Mouse (Mus musculus) layer of hippocampus, adult 8-10 months (tissue): Measurements from ENCODE around the gene Rps27rt. TPM values are rescaled to one million over a fixed set of nuclear protein-coding genes. Genes with fewer than 3 reads are reported as not detected.
"Not testable (repeated sequence)": the region's sequence is repeated elsewhere in the genome, so short reads cannot be mapped to it uniquely, and the experiment has no call there.

Source experiments
- DNase-seq, 2 experiments: peaks; one replicate each; pipeline ENCODE4 v3.0.0; 2022; ENCODE audit warnings: low spot score in 2 of 2
- total RNA-seq, 4 experiments: library from RNA; stranded (reverse); gene quantifications; 2 replicates each; pipeline ENCODE4 v1.2.4; 2022

The Rps27rt gene
- 10 to 100 TPM; 12.1 to 53.7 (median 21.9) TPM for total RNA-seq

DNA sequence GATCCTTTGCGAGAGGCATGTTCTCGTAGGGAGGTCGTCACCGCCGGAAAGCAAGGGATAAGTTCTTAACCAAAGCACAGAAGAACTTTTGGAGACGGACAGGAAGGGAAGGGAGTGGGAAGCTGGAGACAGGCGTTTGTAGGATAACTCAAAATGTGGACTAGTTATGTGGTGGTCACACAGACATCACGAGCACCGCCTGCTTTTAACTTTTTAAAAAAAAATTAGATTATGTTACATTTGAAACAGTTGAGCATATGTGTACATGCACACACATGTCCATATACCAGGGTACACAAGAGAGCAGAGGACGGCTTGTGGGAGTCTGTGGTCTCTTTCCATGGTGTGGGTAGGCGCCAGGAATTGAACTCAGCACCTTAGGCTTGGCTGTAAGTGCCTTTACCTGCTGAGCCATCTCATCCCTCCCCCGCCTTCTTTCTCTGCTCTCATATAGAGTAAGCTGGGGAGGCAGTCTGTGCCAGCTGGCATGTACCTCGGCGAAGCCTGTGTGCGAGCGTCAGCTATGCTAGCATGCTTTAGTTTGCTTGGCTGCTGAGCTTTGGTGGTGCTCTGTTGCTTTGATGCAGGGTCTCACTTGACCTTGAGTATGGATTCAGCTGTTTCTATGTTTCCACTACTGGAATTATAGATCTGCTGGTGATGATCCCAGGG is at the start of gene Rps27rt:
Gene Rps27rt (minus strand): TSS at position 51 of the 672 bp plus-strand sequence.
- no peak for DNase-seq

DNA sequence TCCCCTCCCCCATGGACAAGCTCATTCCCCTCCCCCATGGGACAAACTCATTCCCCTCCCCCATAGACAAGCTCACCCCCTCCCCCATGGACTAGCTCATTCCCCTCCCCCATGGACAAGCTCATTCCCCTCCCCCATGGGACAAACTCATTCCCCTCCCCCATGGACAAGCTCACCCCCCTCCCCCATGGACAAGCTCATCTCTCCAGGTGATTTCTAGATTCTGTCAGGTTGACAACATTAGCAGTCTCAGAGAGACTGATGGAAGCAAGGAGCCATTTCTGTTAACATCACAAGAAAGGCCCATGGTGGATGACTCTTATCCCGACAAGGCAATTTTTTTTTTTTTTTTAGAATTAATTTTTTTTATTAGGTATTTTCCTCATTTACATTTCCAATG is 48.5 kb upstream of the Rps27rt start:
- DNase-seq = not testable (repeated sequence)

DNA sequence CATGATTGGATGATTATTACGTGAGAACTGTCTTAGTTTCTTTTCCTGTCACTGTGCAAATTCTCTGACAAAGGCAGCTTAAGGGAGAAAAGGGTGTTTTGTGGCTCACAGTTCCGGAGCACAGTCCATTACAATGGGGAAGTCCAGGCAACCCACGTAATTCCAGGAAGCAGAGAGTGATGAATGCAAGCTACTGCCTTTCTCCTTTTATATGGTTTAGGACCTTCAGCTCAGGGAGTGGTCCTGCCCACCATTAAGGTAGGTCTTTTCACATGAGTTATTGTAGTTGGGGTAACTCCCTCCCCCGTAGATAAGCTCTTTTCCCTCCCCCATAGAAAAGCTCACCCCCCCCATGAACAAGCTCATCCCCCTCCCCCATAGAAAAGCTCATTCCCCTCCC is 48.0 kb upstream of the Rps27rt start:
- DNase-seq = no peak

DNA sequence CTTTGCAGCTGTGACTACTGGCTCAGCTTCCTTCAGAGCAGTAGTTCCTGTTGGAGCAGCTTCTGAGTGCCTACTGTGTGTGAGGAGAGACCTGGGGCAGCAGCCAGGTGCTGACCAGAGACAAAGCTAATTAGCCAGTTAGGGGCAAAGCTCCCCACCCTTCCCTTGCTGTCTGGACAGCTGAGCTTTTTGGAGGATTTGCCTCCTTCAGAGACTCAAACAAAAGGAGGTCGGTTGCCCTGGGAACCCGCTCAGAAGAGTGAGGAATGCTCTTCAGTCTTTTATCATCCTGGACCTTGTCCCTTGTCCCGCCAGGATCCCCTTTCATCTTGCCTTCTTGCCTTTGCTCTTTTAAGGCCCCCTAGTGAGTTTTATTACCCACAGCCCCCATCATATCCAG is 46.8 kb upstream of the Rps27rt start:
- no peak for DNase-seq

DNA sequence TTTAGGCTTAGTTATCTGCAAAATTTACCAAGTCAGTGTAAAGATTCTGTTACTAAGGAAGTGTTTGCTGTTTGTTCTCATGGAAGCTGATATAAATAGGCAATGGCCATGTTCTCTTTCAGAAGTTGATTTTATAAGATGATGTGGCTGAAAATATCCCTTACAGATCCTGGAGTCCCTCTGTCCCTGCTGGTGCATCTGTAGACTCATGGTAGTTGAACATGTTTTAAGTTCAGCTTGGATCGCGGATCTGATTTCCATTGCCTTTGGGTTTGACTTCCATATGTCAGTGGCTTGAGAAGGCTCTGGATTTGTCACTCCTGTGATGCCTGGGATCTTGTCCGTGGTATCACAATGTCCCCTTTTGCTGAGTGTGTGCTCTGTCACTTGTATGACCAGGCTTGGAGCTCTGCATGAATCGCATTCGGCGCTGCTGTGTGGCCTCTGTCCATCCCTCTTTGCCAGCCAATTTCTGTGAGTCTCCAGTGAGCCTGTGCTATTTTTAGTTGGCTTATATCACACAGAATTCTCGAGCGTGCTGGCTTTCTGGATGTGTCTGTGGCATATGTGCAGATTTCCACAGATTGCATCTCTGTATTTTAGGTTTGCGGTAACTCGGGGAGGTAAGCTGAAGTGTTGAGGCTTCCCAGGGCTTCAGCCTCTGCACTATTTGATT is 41.3 kb upstream of the Rps27rt start:
- peak; percentile 40 to 55 for DNase-seq

DNA sequence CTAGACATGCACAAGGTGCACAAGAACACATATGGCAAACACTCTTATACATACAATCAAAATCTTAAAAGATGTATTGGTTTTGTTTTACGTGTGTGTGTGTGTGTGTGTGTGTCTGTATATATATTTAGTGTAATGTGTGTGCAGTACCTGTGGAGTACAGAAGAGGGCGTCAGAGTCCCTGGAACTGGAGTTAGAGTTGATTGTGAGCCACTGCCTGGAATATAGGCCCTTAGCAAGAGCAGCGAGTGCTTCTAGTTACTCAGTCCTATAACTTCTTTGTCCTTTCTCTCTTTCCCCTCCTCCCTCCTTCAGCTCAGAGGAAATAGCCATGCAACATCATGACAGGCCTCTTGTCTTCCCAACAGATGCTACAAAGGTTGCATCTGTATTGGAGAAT is 40.6 kb upstream of the Rps27rt start:
- no peak for DNase-seq

DNA sequence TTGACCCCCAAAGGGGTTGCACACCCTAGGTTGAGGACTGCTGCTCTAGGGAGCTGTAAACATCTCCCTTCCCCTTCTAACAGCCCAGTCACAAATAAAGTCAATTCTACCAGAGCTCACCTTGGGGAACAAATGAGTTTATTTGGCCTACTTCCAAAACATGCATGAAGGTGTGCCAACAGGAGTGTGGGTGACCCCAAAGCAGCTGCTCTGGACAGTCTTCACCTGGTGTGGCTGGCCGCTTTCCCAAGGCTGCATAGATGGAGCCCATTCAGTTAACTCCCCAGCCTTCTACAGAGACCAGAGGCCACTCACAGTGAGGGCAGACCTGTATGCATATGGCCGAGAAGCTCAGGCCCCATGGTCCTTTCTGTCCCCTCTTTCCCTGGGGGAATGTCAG is 38.9 kb upstream of the Rps27rt start:
- no peak for DNase-seq

DNA sequence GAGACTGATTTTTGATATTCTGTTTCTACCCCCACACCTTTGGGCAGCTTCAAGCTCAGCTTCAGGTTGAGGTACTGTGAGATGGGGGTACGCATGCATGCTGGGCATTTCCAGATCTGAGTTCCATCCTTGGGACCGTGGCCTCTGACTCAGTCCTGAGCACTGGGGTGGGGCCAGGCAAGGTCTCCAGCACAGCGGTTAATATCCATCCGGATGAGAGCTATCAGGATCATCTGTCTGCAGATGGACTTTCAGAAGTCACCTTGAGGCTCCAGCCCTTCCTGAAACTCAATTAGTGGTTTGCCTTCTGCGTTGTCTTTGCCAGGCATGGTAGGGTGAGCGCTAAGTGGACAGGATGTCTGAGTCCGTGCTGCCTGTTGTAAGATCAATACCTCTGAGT is 37.6 kb upstream of the Rps27rt start:
- DNase-seq = no peak

DNA sequence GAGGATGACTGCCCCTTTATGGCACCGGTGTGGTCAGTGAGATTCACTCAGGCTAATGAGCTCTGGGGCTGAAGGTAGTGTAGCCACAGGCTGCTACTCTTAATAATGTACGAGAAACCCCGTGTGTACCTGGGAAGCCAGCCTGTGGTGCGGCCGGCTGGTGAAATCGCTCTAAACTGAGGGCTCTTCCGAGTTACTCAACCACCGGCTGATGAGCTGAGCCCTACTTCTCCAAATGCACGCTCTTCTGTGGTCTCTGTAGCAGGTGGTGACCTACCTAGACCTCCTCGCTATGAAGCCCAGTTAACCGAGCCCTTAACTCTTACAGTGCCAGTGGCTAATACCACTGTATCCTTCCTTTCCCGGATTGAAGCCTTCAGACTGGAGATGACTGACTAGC is 29.8 kb upstream of the Rps27rt start:
- no peak for DNase-seq

DNA sequence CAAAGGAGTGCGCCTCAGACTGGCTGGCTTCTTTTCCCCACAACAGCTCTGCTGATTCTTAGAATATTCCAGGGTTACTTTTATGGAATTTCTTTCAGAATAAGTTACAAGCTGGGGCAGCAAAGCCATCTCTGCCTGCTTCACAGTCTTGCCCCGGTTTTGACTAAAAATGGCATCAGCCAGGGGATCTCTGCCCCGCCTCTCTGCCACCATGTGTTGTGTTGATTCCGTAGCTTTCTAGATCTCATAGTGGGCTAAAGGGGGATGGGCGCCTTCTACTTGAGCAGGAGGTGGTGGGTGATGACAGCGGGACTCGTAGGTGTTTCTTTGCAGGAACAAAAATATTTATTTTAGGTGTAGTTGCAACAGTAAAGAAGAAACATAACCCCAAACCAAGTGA is 25.7 kb upstream of the Rps27rt start:
- no peak for DNase-seq

DNA sequence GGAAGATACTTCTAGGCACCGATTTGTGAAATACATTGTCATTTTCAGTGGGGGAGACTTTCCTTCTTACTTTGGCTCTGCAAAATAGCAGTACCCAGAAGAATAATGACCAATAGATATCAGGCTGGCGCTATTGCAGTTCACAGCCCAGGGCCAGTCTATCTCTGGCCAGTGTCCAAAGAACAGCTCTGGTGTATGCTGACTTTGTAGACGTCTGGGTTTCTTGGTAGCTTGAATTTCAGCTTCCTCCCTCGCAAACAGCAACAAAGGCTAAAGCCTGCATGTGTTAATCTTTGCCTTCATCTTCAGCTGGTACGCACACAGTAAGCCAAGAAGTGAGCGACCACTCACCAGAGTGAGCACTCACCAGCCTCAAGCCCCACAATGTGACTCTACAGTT is 25.2 kb upstream of the Rps27rt start:
- no peak for DNase-seq

DNA sequence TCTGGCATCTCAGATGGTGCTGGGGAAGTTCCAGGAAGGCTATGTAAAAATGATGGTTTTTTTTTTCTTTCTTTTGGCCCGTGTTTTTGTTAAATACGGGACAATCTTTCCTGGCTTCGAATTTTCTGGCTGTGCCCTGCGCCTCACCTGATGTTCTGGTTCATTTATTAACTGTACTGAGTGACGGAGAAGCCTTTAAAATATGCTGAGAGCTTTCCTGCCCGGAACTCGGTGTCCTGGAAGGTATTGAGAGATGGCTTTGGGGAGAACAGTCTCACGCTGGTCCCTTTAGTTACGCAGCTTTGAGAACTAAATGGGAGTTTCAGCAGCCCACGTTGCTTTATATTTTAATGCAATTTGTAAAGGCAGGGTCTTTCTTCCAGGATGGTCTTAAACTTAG is 22.9 kb upstream of the Rps27rt start:
- no peak for DNase-seq

DNA sequence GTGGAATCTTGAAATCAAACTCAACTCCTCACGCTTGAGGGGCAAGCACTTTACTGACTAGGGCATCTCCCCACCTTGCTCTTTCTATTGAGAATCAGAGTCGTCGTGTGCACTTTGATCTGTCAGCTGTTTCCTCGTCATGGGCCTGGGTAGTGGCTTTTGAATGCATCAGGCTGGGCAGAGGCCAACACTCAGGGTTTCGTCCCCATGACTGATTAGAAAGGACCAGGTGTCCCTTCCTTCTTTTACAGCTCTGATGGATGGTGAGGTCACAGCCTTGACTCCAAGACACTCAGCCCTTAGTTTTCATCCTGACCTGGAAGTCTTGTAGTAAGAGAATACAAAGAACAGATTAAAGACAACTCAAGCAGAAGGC is 17.2 kb upstream of the Rps27rt start:
- no peak for DNase-seq

DNA sequence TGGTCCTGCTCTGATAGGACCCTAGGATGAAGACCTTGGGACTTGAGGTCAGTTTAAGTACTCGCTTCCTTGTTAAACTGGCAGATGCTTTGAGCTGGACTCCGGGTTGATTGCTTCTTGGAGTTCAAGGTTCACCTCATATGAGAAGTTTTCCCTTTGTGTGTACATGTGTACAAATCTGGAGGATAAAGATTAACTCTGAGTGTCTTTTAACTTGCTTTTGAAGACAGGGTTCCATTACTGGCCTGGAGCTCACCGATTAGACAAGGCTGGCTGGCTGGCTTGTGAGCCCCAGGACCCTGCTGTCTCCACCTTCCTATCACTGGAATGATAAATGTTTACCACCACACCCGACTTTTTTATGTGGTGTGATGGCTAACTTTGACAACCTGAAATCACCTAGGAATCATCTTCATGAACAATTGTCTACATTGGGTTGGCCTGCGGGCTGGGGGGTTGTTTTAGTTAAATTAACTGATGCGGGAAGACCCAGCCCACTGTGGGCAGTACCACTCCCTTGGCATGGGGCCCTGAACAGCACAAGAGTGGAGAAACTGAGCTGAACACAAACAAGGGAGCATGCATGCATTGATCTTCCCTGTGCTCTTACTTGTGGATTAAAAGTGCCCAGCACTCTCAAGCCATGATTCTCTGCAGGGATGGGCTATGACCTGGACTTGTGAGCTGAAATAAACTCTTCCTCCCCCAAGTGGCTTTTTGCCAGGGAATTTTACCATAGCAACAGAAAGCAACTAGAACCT is 16.7 kb upstream of the Rps27rt start:
- DNase-seq = no peak

DNA sequence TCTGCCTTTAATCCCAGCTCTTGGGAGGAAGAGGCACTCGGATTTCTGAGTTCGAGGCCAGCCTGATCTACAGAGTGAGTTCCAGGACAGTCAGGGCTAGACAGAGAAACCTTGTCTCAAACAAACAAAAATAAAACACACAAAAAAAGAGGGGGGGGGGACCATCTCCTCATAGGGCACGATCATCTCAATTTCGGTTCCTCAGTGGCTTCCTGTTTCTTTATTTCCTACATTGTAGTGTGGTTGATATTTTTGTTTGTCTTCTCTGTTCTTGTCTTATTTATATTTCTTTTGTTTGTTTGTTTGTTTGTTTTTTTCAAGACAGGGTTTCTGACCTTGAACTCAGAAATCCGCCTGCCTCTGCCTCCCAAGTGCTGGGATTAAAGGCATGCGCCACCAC is 13.9 kb upstream of the Rps27rt start:
- DNase-seq = no peak

DNA sequence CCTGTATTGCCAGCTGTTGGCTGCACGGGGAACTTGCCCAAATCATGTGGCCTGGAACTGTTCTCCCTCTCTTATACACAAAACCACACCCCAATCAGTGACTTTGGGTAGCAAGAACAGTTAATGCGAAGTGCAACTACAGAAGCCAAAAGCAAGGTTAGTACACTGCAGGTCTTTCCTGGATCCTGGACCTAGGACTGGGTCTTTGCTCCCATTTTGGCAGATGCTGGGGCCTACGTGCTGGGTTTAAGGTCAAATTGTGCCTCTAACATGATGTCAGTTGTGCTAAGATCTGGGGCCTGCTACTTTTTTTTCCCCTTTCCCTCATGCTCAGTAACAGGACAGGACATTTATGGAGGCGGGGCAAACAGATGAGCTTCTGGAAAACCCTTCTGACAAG is 13.2 kb upstream of the Rps27rt start:
- DNase-seq = no peak

DNA sequence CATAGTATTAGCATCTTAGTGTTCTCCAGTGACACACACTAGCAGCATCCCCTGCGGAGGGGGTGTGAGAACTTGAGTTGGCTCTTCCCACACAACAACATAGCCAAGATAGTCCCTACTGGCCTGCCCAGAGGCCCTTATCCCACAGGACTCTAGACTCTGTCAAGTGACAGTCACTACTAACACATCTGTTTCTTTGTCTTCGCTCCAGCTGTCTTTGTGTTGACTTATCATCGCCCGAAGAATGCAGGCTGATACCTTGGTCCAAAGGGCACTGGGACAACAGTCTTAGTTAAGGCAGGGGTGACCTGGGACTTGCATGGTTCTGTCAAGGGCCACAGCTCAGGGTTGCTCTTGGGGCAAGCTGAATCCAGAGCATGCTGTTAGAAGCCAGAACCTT is 12.7 kb upstream of the Rps27rt start:
- DNase-seq = no peak

DNA sequence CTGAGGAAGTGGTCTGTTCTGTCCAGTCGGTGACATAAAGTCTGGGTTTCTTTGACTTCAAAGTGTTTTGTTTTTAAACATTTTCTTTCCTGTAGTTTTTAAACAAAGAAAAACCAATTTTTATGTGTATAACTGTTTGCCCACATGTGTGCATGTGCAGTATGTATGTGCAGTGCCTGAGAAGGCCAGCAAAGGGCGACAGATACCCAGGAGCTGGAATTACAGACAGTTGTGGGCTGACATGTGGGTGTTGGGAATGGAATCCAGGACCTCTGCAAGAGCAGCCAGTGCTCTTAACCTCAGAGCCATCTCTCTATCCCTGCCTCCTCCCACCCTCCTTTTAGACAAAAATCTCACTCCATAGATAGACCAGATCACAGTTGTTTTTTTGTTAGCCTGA is 10.0 kb upstream of the Rps27rt start:
- no peak for DNase-seq

DNA sequence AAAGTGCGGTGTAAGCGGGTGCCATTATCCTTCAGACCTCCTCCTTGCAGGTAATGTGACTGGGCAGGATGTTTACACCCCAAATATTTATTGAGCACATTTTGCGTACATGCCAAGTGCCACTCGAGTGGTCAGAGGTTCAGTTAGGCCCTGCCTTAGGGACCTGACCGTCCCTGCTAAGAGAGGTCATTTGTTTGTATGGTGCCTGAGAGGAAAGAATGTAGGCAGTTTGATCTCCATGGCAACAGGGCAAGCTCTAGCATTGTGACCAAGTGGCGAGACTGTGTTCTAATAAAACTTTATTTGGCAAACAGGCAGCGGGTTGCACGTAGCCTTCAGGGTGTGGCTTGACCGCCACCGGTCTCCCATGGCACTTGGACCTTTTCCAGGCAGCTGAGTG is 7.9 kb upstream of the Rps27rt start:
- DNase-seq = no peak

DNA sequence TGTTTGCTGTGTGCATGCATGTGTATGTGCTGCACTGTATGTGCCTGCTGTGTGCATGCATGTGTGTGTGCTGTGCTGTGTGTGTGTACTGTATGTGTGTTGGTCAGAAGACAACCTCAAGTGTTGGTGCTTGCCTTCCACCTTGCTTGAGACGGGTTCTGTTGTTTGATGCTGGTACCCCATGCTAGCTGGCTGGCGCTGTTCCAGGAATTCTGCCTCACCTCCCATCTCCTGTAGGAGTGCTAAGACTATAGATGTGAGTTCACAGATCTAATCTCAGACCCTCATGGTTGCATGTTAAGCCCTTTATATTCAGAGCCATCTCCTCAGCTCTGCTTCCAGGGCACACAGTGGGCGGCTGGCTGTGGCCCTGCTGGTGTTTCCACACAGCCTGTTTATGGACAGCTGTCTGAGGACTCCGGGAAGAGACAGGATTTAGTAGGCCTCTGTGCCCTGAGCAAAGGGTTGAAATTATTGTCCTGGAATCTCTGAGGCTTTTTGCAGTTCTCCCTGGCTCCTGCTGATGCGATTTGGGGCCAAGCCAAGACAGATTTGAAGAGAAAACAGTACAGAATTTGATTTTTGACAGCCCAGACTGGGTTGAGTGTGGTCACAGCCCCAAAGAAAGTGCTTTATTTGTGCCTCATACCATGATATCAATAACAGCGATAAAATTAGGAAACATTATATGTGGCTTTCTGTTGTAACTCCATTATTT is 6.2 kb upstream of the Rps27rt start:
- DNase-seq = no peak

DNA sequence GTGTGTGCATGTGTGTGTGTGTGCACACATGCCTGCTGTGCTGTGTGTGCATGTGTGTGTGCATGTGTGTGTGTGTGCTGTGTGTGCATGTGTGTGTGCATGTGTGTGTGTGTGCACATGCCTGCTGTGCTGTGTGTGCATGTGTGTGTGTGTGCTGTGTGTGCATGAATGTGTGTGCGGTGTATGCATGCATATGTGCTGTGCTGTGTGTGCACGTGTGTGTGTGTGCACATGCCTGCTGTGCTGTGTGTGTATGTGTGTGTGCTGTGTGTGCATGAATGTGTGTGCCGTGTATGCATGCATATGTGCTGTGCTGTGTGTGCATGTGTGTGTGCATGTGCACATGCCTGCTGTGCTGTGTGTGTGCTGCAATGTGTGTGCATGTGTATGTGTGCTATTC is 5.5 kb upstream of the Rps27rt start:
- DNase-seq = no peak

DNA sequence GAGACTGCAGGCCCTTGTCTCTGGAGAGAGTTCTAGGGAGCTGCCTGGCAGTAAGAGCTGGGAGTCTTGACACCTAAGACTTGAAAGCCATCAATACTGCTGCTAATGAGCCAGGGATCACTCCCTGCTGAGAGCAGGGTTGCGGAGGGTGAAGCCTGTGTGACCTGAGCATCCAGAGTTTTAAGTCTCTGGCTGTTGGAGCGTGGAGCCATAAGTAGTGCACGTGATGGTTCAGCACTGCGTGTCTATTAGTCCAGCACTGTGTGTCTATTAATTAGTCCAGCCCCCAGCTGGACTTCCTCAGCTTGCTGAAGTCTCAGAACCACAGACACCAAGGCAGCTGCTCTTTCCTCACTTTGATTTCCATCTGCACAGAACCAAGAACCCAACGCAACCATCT is 3.8 kb upstream of the Rps27rt start:
- DNase-seq = no peak
